Mouse (Mus musculus): ENCODE results near the gene Gm20721.

The Gm20721 gene

GRCm38 (mm10) chr2:174297851-174298250, 48.7 kb downstream of the Gm20721 start:
- no peak for DNase-seq (ENCODE audit: low spot score)

- DNase-seq (ENCODE audit: low spot score), result no peak
Observed at GRCm38 (mm10) chr2:174297086-174297571, 49.4 kb downstream of the Gm20721 start.

- DNase-seq (ENCODE audit: low spot score), result no peak
Observed at GRCm38 (mm10) chr2:174295900-174296465, 50.5 kb downstream of the Gm20721 start.

GRCm38 (mm10) chr2:174295175-174295899, 51.2 kb downstream of the Gm20721 start:
- no peak for DNase-seq (ENCODE audit: low spot score)

- no peak for DNase-seq (ENCODE audit: low spot score)
Observed at GRCm38 (mm10) chr2:174294457-174294856, 52.1 kb downstream of the Gm20721 start.

GRCm38 (mm10) chr2:174291662-174292030, 54.9 kb downstream of the Gm20721 start:
- DNase-seq (ENCODE audit: low spot score), result no peak

GRCm38 (mm10) chr2:174291029-174291661, 55.4 kb downstream of the Gm20721 start:
- no peak for DNase-seq (ENCODE audit: low spot score)

GRCm38 (mm10) chr2:174288673-174289430, 57.7 kb downstream of the Gm20721 start:
- no peak for DNase-seq (ENCODE audit: low spot score)

- no peak for DNase-seq (ENCODE audit: low spot score)
Observed at GRCm38 (mm10) chr2:174287921-174288320, 58.6 kb downstream of the Gm20721 start.

GRCm38 (mm10) chr2:174285921-174286470, 60.5 kb downstream of the Gm20721 start:
- no peak for DNase-seq (ENCODE audit: low spot score)

GRCm38 (mm10) chr2:174284807-174285457, 61.6 kb downstream of the Gm20721 start:
- DNase-seq (ENCODE audit: low spot score), result no peak

GRCm38 (mm10) chr2:174284011-174284410, 62.5 kb downstream of the Gm20721 start, which contains the start of gene Gnas:
TSS of gene Gnas (plus strand) at chr2:174284320.
- no peak for DNase-seq (ENCODE audit: low spot score)

GRCm38 (mm10) chr2:174283341-174283740, 63.2 kb downstream of the Gm20721 start:
- DNase-seq (ENCODE audit: low spot score), result no peak
